Mouse (Mus musculus): ENCODE measurements around the gene Adam12. TPM values are rescaled to one million over a fixed set of nuclear protein-coding genes. Genes with fewer than 3 reads are reported as not detected.
A peak's percentile ranks its signal among the peaks of the same experiment; 100 is the strongest.

The Adam12 gene
- polyA plus RNA-seq, 1 experiment from 2014 or later = 3.2 TPM

GRCm38 (mm10) chr7:133947360-133947759 is 284.6 kb downstream of the Adam12 start:
- no peak for ATAC-seq (ENCODE audit: extremely low read depth, insufficient number of reproducible peaks, low FRiP score, low TSS enrichment)
- H3K9me3 ChIP-seq = no peaks in the 10 kb centered on the region
- no peaks in the 10 kb centered on the region for H3K36me3 ChIP-seq
- H3K4me2 ChIP-seq = no peak overlapping the region
- no peaks in the 10 kb centered on the region for H3K27me3 ChIP-seq (replicated peaks)
- no peak overlapping the region for H3K4me3 ChIP-seq
- H3K27ac ChIP-seq (replicated peaks) = no peak overlapping the region
- peaks cover 24% of the 10 kb centered on the region for H3K4me1 ChIP-seq
- no peak overlapping the region for H3K9ac ChIP-seq
- WGBS = 77% methylated on average over 2 of the region's 2 CpGs

- Histone ChIP-seq H3K4me1 (peaks cover 19% of the 10 kb centered on the region), H3K36me3 (no peaks in the 10 kb centered on the region), H3K27me3 (replicated peaks) (no peaks in the 10 kb centered on the region), H3K4me2 (no peak overlapping the region), H3K27ac (replicated peaks) (0 out of 2 replicates have a peak overlapping the region, but pooled peaks have one; percentile 5), H3K9me3 (no peaks in the 10 kb centered on the region), H3K4me3 (no peak overlapping the region), H3K9ac (no peak overlapping the region)
- WGBS = 43% methylated on average over 2 of the region's 2 CpGs
- ATAC-seq (ENCODE audit: extremely low read depth, insufficient number of reproducible peaks, low FRiP score, low TSS enrichment) = no peak
Measured at GRCm38 (mm10) chr7:133946757-133947345, 285.1 kb downstream of the Adam12 start.

GRCm38 (mm10) chr7:133946113-133946512 is 285.8 kb downstream of the Adam12 start:
- H3K4me3 ChIP-seq = no peak overlapping the region
- no peaks in the 10 kb centered on the region for H3K9me3 ChIP-seq
- H3K4me2 ChIP-seq = no peak overlapping the region
- H3K4me1 ChIP-seq = peaks cover 12% of the 10 kb centered on the region
- no peak for ATAC-seq (ENCODE audit: extremely low read depth, insufficient number of reproducible peaks, low FRiP score, low TSS enrichment)
- H3K27me3 ChIP-seq (replicated peaks) = no peaks in the 10 kb centered on the region
- peak overlapping the region; percentile 48 for H3K27ac ChIP-seq (replicated peaks)
- H3K9ac ChIP-seq = no peak overlapping the region
- WGBS = 74% methylated on average over 4 of the region's 4 CpGs
- H3K36me3 ChIP-seq = no peaks in the 10 kb centered on the region

- no peaks in the 10 kb centered on the region for H3K36me3 ChIP-seq
- no peak for ATAC-seq (ENCODE audit: extremely low read depth, insufficient number of reproducible peaks, low FRiP score, low TSS enrichment)
- H3K4me1 ChIP-seq = no peaks in the 10 kb centered on the region
- H3K4me2 ChIP-seq = no peak overlapping the region
- no peak overlapping the region for H3K27ac ChIP-seq (replicated peaks)
- no peak overlapping the region for H3K4me3 ChIP-seq
- H3K27me3 ChIP-seq (replicated peaks) = no peaks in the 10 kb centered on the region
- H3K9ac ChIP-seq = no peak overlapping the region
- WGBS = 70% methylated on average over 4 of the region's 4 CpGs
- H3K9me3 ChIP-seq = no peaks in the 10 kb centered on the region
Measured at GRCm38 (mm10) chr7:133940405-133940804, 291.5 kb downstream of the Adam12 start.

- H3K36me3 ChIP-seq = no peaks in the 10 kb centered on the region
- WGBS = 70% methylated on average over 3 of the region's 3 CpGs
- no peak for ATAC-seq (ENCODE audit: extremely low read depth, insufficient number of reproducible peaks, low FRiP score, low TSS enrichment)
- no peak overlapping the region for H3K4me3 ChIP-seq
- no peak overlapping the region for H3K4me2 ChIP-seq
- H3K27me3 ChIP-seq (replicated peaks) = no peaks in the 10 kb centered on the region
- no peaks in the 10 kb centered on the region for H3K9me3 ChIP-seq
- peaks cover 14% of the 10 kb centered on the region for H3K4me1 ChIP-seq
- no peak overlapping the region for H3K9ac ChIP-seq
- H3K27ac ChIP-seq (replicated peaks) = no peak overlapping the region
Measured at GRCm38 (mm10) chr7:133937473-133937872, 294.5 kb downstream of the Adam12 start.

GRCm38 (mm10) chr7:133936377-133936776 is 295.6 kb downstream of the Adam12 start:
- no peaks in the 10 kb centered on the region for H3K9me3 ChIP-seq
- peaks cover 3% of the 10 kb centered on the region; the same call in 1 of the 2 replicates for H3K27me3 ChIP-seq (replicated peaks)
- H3K9ac ChIP-seq = no peak overlapping the region
- no peak overlapping the region for H3K4me3 ChIP-seq
- 67% methylated on average over 4 of the region's 4 CpGs for WGBS
- no peaks in the 10 kb centered on the region for H3K36me3 ChIP-seq
- H3K4me1 ChIP-seq = peaks cover 14% of the 10 kb centered on the region
- no peak for ATAC-seq (ENCODE audit: extremely low read depth, insufficient number of reproducible peaks, low FRiP score, low TSS enrichment)
- H3K27ac ChIP-seq (replicated peaks) = no peak overlapping the region
- no peak overlapping the region for H3K4me2 ChIP-seq

- H3K27ac ChIP-seq (replicated peaks) = no peak overlapping the region
- H3K4me1 ChIP-seq = peaks cover 14% of the 10 kb centered on the region
Measured at GRCm38 (mm10) chr7:133933378-133933777, 298.6 kb downstream of the Adam12 start.

GRCm38 (mm10) chr7:133931481-133931880 is 300.5 kb downstream of the Adam12 start:
- H3K9me3 ChIP-seq = no peaks in the 10 kb centered on the region
- H3K4me3 ChIP-seq = no peak overlapping the region
- WGBS = 81% methylated on average over 11 of the region's 11 CpGs
- peaks cover 14% of the 10 kb centered on the region for H3K4me1 ChIP-seq
- no peak overlapping the region for H3K27ac ChIP-seq (replicated peaks)
- no peaks in the 10 kb centered on the region for H3K36me3 ChIP-seq
- H3K4me2 ChIP-seq = no peak overlapping the region
- H3K27me3 ChIP-seq (replicated peaks) = peaks cover 9% of the 10 kb centered on the region; the same call in 1 of the 2 replicates
- H3K9ac ChIP-seq = no peak overlapping the region
- ATAC-seq (ENCODE audit: extremely low read depth, insufficient number of reproducible peaks, low FRiP score, low TSS enrichment) = no peak

More at GRCm38 (mm10) chr7:133933378-133933777, 298.6 kb downstream of the Adam12 start:
- ATAC-seq (ENCODE audit: extremely low read depth, insufficient number of reproducible peaks, low FRiP score, low TSS enrichment) = no peak
- no peaks in the 10 kb centered on the region for H3K36me3 ChIP-seq
- 27% methylated on average over 6 of the region's 6 CpGs for WGBS
- H3K27me3 ChIP-seq (replicated peaks) = peaks cover 9% of the 10 kb centered on the region; the same call in 1 of the 2 replicates
- no peak overlapping the region for H3K4me3 ChIP-seq
- H3K4me2 ChIP-seq = no peak overlapping the region
- H3K9me3 ChIP-seq = no peaks in the 10 kb centered on the region
- H3K9ac ChIP-seq = no peak overlapping the region

- Histone ChIP-seq H3K4me3 (no peak overlapping the region), H3K9me3 (no peaks in the 10 kb centered on the region), H3K4me1 (peaks cover 19% of the 10 kb centered on the region), H3K9ac (no peak overlapping the region), H3K27me3 (replicated peaks) (peaks cover 9% of the 10 kb centered on the region; the same call in 1 of the 2 replicates), H3K27ac (replicated peaks) (no peak overlapping the region), H3K36me3 (no peaks in the 10 kb centered on the region), H3K4me2 (no peak overlapping the region)
- no peak for ATAC-seq (ENCODE audit: extremely low read depth, insufficient number of reproducible peaks, low FRiP score, low TSS enrichment)
- 79% methylated on average over 3 of the region's 3 CpGs for WGBS
Measured at GRCm38 (mm10) chr7:133928981-133929380, 303.0 kb downstream of the Adam12 start.

- Histone ChIP-seq H3K27me3 (replicated peaks) (0 out of 2 replicates have a peak, but pooled peaks cover under 1% of the 10 kb centered on the region), H3K4me2 (no peak overlapping the region), H3K9ac (no peak overlapping the region), H3K27ac (replicated peaks) (no peak overlapping the region), H3K36me3 (no peaks in the 10 kb centered on the region), H3K9me3 (no peaks in the 10 kb centered on the region), H3K4me3 (no peak overlapping the region), H3K4me1 (peaks cover 13% of the 10 kb centered on the region)
- ATAC-seq (ENCODE audit: extremely low read depth, insufficient number of reproducible peaks, low FRiP score, low TSS enrichment) = no peak
- 53% methylated on average over 2 of the region's 2 CpGs for WGBS
Measured at GRCm38 (mm10) chr7:133925771-133926170, 306.2 kb downstream of the Adam12 start.

GRCm38 (mm10) chr7:133923994-133924393 is 308.0 kb downstream of the Adam12 start:
- H3K9ac ChIP-seq = no peak overlapping the region
- peaks cover 13% of the 10 kb centered on the region for H3K4me1 ChIP-seq
- ATAC-seq (ENCODE audit: extremely low read depth, insufficient number of reproducible peaks, low FRiP score, low TSS enrichment) = no peak
- H3K4me2 ChIP-seq = no peak overlapping the region
- H3K27me3 ChIP-seq (replicated peaks) = no peaks in the 10 kb centered on the region; the same call in 1 of the 2 replicates
- no peaks in the 10 kb centered on the region for H3K9me3 ChIP-seq
- H3K36me3 ChIP-seq = no peaks in the 10 kb centered on the region
- no peak overlapping the region for H3K4me3 ChIP-seq
- H3K27ac ChIP-seq (replicated peaks) = no peak overlapping the region; the same call in 1 of the 2 replicates
- WGBS = 36% methylated on average over 6 of the region's 6 CpGs

GRCm38 (mm10) chr7:133921291-133921690 is 310.7 kb downstream of the Adam12 start:
- Histone ChIP-seq H3K4me1 (peaks cover 13% of the 10 kb centered on the region), H3K9ac (no peak overlapping the region), H3K27me3 (replicated peaks) (no peaks in the 10 kb centered on the region; the same call in 1 of the 2 replicates), H3K9me3 (no peaks in the 10 kb centered on the region), H3K27ac (replicated peaks) (no peak overlapping the region), H3K4me2 (no peak overlapping the region), H3K36me3 (no peaks in the 10 kb centered on the region), H3K4me3 (no peak overlapping the region)
- ATAC-seq (ENCODE audit: extremely low read depth, insufficient number of reproducible peaks, low FRiP score, low TSS enrichment) = no peak
- WGBS = 90% methylated on average over 4 of the region's 4 CpGs
